Mouse (Mus musculus) hindbrain, embryonic 11.5 days (tissue): Measurements from ENCODE around the gene Ift57. TPM values are rescaled to one million over a fixed set of nuclear protein-coding genes. Genes with fewer than 3 reads are reported as not detected.

Experiments used
- ATAC-seq: fragments of 200-750 bp; cut with Nextera tagmentation; 2 replicates; pipeline ENCODE4 v1.8.0; 2017; ENCODE audit warnings: mild to moderate bottlenecking, moderate TSS enrichment, moderate library complexity; ENCODE audit not compliant: low FRiP score
- DNase-seq: peaks from one replicate; pipeline ENCODE4 v3.0.0-alpha.2; 2015; ENCODE audit warnings: low spot score
- H3K27ac ChIP-seq: fragments of 300-500 bp; sonication (generic); 2 replicates; pipeline ENCODE4 v1.5.1; 2014; ENCODE audit warnings: mild to moderate bottlenecking, low read depth, low read length
- H3K27me3 ChIP-seq: fragments of 300-500 bp; sonication (generic); 2 replicates; pipeline ENCODE4 v1.6.1; 2014; ENCODE audit warnings: mild to moderate bottlenecking, low read length, moderate library complexity, mixed read lengths; ENCODE audit not compliant: control insufficient read depth, insufficient read depth
- H3K36me3 ChIP-seq: fragments of 300-500 bp; sonication (generic); 2 replicates; pipeline ENCODE4 v1.6.1; 2014; ENCODE audit warnings: mild to moderate bottlenecking, low read length, moderate library complexity, mixed read lengths; ENCODE audit not compliant: control insufficient read depth, insufficient read depth
- H3K4me1 ChIP-seq: fragments of 300-500 bp; sonication (generic); replicated peaks from 2 replicates; pipeline ENCODE4 v1.6.1; 2014; ENCODE audit warnings: low read length, mixed read lengths; ENCODE audit not compliant: control insufficient read depth, insufficient read depth
- H3K4me2 ChIP-seq: fragments of 300-500 bp; sonication (generic); replicated peaks from 2 replicates; pipeline ENCODE4 v1.6.1; 2014; ENCODE audit warnings: mild to moderate bottlenecking, low read depth, low read length
- H3K4me3 ChIP-seq: fragments of 300-500 bp; sonication (generic); 2 replicates; pipeline ENCODE4 v1.5.1; 2014; ENCODE audit warnings: low read depth, low read length
- H3K9ac ChIP-seq: fragments of 300-500 bp; sonication (generic); 2 replicates; pipeline ENCODE4 v1.6.1; 2014; ENCODE audit warnings: low read depth, low read length
- H3K9me3 ChIP-seq: fragments of 300-500 bp; sonication (generic); 2 replicates; pipeline ENCODE4 v1.6.1; 2016; ENCODE audit warnings: low read length; ENCODE audit not compliant: control insufficient read depth
- whole genome bisulfite sequencing: fragments of 180-500 bp; shearing (Covaris S2); extraction: QIAGEN DNeasy Blood & Tissue Kit; methylation state at CpG from one replicate; pipeline ENCODE4 v1.1.7; 2014; 5-methylcytosine and 5-hydroxymethylcytosine counted together
- polyA plus RNA-seq: library from polyadenylated mRNA; unstranded; fragments of >200 nt; fragmentation: Nextera tagmentation; extraction: Ambion mirVana; gene quantifications from 2 replicates; pipeline ENCODE4 v1.2.1, GENCODE M21; 2014

Ift57 gene
- 35.5 and 39.1 TPM in 2 replicates for polyA plus RNA-seq

DNA sequence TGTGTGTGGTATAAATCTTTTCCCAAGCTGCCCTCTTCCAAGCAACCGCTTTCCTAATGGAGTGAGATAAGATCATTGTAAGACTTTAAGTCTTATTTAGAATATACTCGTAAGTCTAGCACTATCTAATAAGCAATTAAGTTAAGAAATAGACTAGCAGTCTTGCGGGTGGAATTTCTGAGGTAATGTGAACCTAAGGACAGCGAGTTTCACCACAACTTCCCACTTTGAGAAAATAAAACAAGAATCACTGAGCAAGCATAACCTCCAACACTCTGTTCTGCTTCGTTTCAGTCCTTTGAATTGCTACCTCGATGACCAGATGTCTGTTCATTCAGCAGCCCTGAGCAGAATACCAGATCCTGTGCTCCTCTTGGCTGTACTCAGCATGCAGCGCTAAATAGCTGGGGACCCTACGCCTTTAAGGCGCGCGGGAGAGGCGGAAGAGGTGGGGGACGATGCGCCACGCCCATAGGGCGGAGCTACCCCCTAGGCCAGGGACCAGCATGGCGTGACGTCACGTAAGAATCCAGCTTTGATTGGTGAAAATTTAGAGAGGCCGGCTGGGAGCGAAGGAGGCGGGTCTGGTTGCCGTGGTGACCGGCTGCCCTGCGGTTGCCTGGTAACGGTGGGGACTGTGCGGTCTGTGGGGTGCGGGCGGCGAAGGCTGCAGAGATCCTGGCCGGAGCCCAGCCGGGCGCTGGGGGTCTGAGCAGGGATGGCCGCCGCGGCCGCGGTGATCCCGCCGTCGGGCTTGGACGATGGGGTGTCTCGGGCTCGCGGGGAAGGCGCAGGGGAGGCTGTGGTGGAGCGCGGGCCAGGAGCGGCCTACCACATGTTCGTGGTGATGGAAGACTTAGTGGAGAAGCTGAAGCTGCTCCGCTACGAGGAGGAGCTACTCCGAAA, at the start of gene Ift57:
Gene Ift57, plus strand, starts transcription at position 614 of the 906 bp plus-strand sequence.
- Histone ChIP-seq H3K9me3 (no peaks in the 10 kb centered on the region), H3K27me3 (no peaks in the 10 kb centered on the region), H3K9ac (peak within 1 kb of the TSS; percentile 85), H3K36me3 (no peaks in the 10 kb centered on the region), H3K4me1 (no peaks in the 10 kb centered on the region), H3K4me2 (peak within 1 kb of the TSS; percentile 77), H3K4me3 (peak within 1 kb of the TSS; percentile 78), H3K27ac (peak within 1 kb of the TSS; percentile 72)
- 4% methylated on average over 53 of the region's 53 CpGs for WGBS
- DNase-seq (peak; percentile 99), ATAC-seq (peak; percentile 100)

DNA sequence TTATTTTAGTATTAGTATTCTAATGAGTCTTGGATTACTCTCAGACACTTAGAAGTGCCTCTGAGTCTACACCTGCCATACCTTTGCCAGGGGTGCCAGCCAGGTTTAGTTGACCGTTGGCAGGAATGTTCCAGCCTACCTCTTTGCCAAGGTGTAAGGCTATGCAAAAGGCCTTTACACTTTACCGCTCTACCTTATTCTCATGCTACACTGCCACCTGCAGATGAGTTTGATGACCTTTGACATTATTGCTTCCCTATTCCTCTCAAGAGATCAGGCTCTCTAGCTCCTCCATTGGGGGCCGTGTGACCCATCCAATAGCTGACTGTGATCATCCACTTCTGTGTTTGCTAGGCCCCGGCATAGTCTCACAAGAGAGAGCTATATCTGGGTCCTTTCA, 41.9 kb upstream of the Ift57 start:
- Histone ChIP-seq H3K36me3 (no peaks in the 10 kb centered on the region), H3K9ac (no peak overlapping the region), H3K4me1 (no peaks in the 10 kb centered on the region), H3K27ac (no peak overlapping the region), H3K4me2 (no peak overlapping the region), H3K4me3 (no peak overlapping the region), H3K27me3 (no peaks in the 10 kb centered on the region), H3K9me3 (no peaks in the 10 kb centered on the region)
- DNase-seq (no peak), ATAC-seq (no peak)
- WGBS: 86% methylated on average over 4 of the region's 4 CpGs

- Histone ChIP-seq H3K27me3 (no peaks in the 10 kb centered on the region), H3K4me3 (no peak overlapping the region), H3K9me3 (no peaks in the 10 kb centered on the region), H3K4me1 (no peaks in the 10 kb centered on the region), H3K27ac (no peak overlapping the region), H3K4me2 (no peak overlapping the region), H3K9ac (no peak overlapping the region), H3K36me3 (no peaks in the 10 kb centered on the region)
- ATAC-seq (no peak), DNase-seq (no peak)
- 83% methylated on average over 5 of the region's 5 CpGs for WGBS
These were observed 41.0 kb upstream of the Ift57 start for GRCm38 (mm10) chr16:49658029-49658428.

GRCm38 (mm10) chr16:49659131-49659530, 39.9 kb upstream of the Ift57 start:
- no peak overlapping the region for H3K4me3 ChIP-seq
- no peaks in the 10 kb centered on the region for H3K4me1 ChIP-seq
- H3K9ac ChIP-seq: no peak overlapping the region
- no peak overlapping the region for H3K4me2 ChIP-seq
- no peak for DNase-seq
- WGBS: 75% methylated on average over 2 of the region's 2 CpGs
- no peaks in the 10 kb centered on the region for H3K9me3 ChIP-seq
- H3K27me3 ChIP-seq: no peaks in the 10 kb centered on the region
- H3K27ac ChIP-seq: no peak overlapping the region
- no peaks in the 10 kb centered on the region for H3K36me3 ChIP-seq
- no peak for ATAC-seq

DNA sequence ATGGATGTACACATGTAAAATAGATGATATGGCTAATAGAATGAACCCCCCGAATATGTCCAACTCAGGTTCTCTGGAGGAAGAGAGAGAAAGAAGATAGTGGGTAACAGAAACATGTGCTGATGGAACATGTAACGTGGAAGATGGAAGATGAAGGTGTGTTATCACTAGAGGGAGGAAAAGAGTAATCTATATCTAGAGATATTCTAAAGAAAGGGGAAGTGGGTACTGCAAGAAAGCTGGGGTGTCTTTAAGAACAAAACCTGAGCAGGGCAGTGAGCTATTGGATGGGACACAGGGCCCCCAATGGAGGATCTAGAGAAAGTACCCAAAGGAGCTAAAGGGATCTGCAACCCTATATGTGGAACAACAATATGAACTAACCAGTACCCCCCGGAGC, 38.9 kb upstream of the Ift57 start:
- DNase-seq (no peak), ATAC-seq (no peak)
- Histone ChIP-seq H3K27me3 (no peaks in the 10 kb centered on the region), H3K36me3 (no peaks in the 10 kb centered on the region), H3K27ac (no peak overlapping the region), H3K4me3 (no peak overlapping the region), H3K4me2 (no peak overlapping the region), H3K9me3 (no peaks in the 10 kb centered on the region), H3K4me1 (no peaks in the 10 kb centered on the region), H3K9ac (no peak overlapping the region)
- 93% methylated on average over 3 of the region's 3 CpGs for WGBS

DNA sequence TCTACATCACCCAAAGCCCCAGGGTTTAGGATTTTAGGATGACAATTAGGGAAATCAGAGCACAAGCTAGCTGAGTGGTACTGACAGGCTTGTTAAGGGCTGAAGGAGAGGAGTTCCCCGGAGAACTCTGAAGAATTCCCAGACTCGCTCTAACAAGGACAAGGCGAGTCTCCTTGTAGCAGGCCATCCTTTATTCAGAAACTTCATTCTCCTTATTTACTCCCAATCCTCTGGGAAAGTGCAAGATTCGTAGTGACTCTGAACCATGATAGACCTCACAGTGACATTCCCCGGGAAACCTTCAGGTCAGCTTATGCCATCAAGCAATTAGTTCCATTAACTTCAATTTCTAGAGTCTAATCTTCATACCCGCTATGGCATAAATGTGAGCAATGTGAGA, 36.8 kb upstream of the Ift57 start:
- DNase-seq (no peak), ATAC-seq (no peak)
- no peak overlapping the region for H3K9ac ChIP-seq
- H3K4me2 ChIP-seq: no peak overlapping the region
- no peaks in the 10 kb centered on the region for H3K27me3 ChIP-seq
- no peak overlapping the region for H3K27ac ChIP-seq
- WGBS: 85% methylated on average over 6 of the region's 6 CpGs
- H3K9me3 ChIP-seq: no peaks in the 10 kb centered on the region
- H3K4me1 ChIP-seq: no peaks in the 10 kb centered on the region
- no peak overlapping the region for H3K4me3 ChIP-seq
- no peaks in the 10 kb centered on the region for H3K36me3 ChIP-seq

- Histone ChIP-seq H3K9me3 (no peaks in the 10 kb centered on the region), H3K4me3 (no peak overlapping the region), H3K27me3 (no peaks in the 10 kb centered on the region), H3K27ac (no peak overlapping the region), H3K9ac (no peak overlapping the region), H3K36me3 (no peaks in the 10 kb centered on the region), H3K4me2 (no peak overlapping the region), H3K4me1 (no peaks in the 10 kb centered on the region)
- 94% methylated on average over 7 of the region's 7 CpGs for WGBS
- no peak for DNase-seq
- ATAC-seq: no peak
These were observed 34.4 kb upstream of the Ift57 start for GRCm38 (mm10) chr16:49664677-49665076.

- 82% methylated on average over 6 of the region's 6 CpGs for WGBS
- Histone ChIP-seq H3K27ac (no peak overlapping the region), H3K4me1 (no peaks in the 10 kb centered on the region), H3K4me3 (no peak overlapping the region), H3K36me3 (no peaks in the 10 kb centered on the region), H3K27me3 (no peaks in the 10 kb centered on the region), H3K4me2 (no peak overlapping the region), H3K9me3 (no peaks in the 10 kb centered on the region), H3K9ac (no peak overlapping the region)
- DNase-seq (no peak), ATAC-seq (no peak)
These were observed 19.4 kb upstream of the Ift57 start for GRCm38 (mm10) chr16:49679666-49680065.

DNA sequence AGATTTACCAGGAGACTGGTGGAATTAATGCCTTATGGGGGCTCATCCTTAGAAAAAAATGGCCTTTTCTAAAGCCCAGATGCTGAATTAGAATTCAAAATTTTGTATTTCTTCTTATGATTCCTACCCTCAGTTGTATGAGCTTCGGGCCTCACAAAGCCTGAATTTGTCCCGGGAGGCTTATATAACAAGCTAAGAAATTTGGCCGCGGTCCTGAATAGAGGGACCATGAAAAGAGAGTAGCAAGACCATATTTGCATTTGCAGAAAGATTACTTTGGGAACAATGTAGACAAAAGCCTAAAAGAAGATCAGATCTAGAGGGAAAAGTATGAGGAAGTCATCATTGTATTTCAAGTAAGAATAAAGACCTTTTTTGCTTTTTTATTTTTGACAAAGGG, 14.1 kb upstream of the Ift57 start:
- Histone ChIP-seq H3K9me3 (no peaks in the 10 kb centered on the region), H3K4me3 (no peak overlapping the region), H3K27ac (no peak overlapping the region), H3K27me3 (no peaks in the 10 kb centered on the region), H3K36me3 (no peaks in the 10 kb centered on the region), H3K4me2 (no peak overlapping the region), H3K9ac (no peak overlapping the region), H3K4me1 (no peaks in the 10 kb centered on the region)
- no peak for DNase-seq
- WGBS: 58% methylated on average over 4 of the region's 4 CpGs
- ATAC-seq: no peak
